Mouse (Mus musculus) bone marrow, adult 2 months (tissue): Measurements from ENCODE around the gene Uqcc1. TPM values are rescaled to one million over a fixed set of nuclear protein-coding genes. Genes with fewer than 3 reads are reported as not detected.
"Not testable (repeated sequence)": the region's sequence is repeated elsewhere in the genome, so short reads cannot be mapped to it uniquely, and the experiment has no call there.

Experiments used
- H3K27ac ChIP-seq: fragments of 200-500 bp; 2 replicates; pipeline ENCODE4 v1.5.1; 2012; ENCODE audit warnings: low read depth, mild to moderate bottlenecking, control low read depth, inconsistent platforms, low read length; ENCODE audit not compliant: control insufficient read depth, poor library complexity, insufficient read depth
- H3K4me1 ChIP-seq: fragments of 200-500 bp; 2 replicates; pipeline ENCODE4 v1.6.1; 2011; ENCODE audit warnings: low read length; ENCODE audit not compliant: control insufficient read depth, insufficient read depth
- H3K4me3 ChIP-seq: fragments of 200-500 bp; replicated peaks from 2 replicates; pipeline ENCODE3; 2011; ENCODE audit warnings: mild to moderate bottlenecking, low read depth, low read length, control low read depth; ENCODE audit not compliant: control insufficient read depth
- CTCF ChIP-seq: fragments of 200-500 bp; IDR thresholded peaks from 2 replicates; pipeline ENCODE4 v1.5.1; 2011; ENCODE audit warnings: low read length, control low read depth; ENCODE audit not compliant: control insufficient read depth, insufficient read depth
- POLR2A ChIP-seq: fragments of 200-500 bp; IDR thresholded peaks from 2 replicates; pipeline ENCODE4 v1.6.1; 2011; ENCODE audit warnings: low read depth, mild to moderate bottlenecking, control low read depth, low read length, borderline replicate concordance; ENCODE audit not compliant: control insufficient read depth
- WGBS: fragments of 180-500 bp; shearing (Covaris S2); methylation state at CpG from one replicate; pipeline ENCODE4 v1.1.7; 2018; 5-methylcytosine and 5-hydroxymethylcytosine counted together
- polyA plus RNA-seq: library from polyadenylated mRNA; stranded (reverse); fragments of >200 nt; gene quantifications from 2 replicates; pipeline ENCODE4 v1.2.4, GENCODE M21; 2011; ENCODE audit warnings: low replicate concordance; ENCODE audit not compliant: missing spikeins, insufficient read depth, insufficient read length

The Uqcc1 gene
- polyA plus RNA-seq, 1 experiment: 14.9 TPM

DNA sequence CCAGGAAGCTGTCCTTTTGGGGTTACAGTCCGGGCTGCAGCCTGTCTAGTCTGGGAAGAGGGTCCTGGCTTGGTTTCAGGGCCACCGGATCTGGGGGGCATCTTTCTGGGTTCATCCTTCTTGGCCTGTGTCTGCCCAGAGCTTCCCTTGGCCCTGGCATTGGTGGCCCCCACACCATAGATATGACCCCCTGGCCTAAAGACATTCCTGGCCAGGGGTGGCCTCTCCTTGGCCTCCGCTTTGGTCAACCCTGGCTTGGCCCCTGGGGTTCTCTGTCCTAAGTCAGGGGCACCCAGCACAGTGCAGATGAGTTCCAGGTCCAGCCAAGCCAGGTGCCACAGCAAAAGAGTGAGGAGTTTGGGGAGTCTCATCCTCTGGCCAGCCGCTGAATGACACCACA lies 14.6 kb upstream of the Uqcc1 start:
- Histone ChIP-seq H3K27ac (no peak overlapping the region), H3K4me3 (no peak overlapping the region), H3K4me1 (no peaks in the 10 kb centered on the region; the same call in 1 of the 2 replicates)
- WGBS: 84% methylated on average over 4 of the region's 4 CpGs
- no peak for TF ChIP-seq POLR2A
- no peak for TF ChIP-seq CTCF

DNA sequence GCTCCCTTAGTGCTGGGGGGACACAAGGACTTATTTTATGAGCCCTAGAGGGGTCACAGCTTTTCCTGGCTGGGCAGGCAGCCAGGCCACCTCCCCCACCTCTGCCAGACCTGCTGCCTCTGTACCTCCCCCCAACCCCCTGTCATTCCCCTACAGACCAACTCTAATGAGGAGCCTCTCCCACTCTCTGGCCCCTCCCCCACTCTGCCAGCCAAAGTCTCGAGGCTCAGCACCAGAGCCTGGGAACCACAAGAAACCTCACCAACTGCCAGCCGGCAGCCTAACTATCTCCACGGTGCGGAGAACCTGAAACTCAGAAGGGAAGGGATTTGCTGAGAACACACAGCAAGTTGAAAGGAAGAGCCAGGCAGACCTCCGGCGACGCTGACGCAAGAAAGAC lies 13.4 kb upstream of the Uqcc1 start:
- no peak overlapping the region for H3K27ac ChIP-seq
- WGBS: 40% methylated on average over 8 of the region's 8 CpGs
- H3K4me3 ChIP-seq: no peak overlapping the region
- H3K4me1 ChIP-seq: no peaks in the 10 kb centered on the region; the same call in 1 of the 2 replicates
- TF ChIP-seq CTCF: no peak
- TF ChIP-seq POLR2A: no peak

DNA sequence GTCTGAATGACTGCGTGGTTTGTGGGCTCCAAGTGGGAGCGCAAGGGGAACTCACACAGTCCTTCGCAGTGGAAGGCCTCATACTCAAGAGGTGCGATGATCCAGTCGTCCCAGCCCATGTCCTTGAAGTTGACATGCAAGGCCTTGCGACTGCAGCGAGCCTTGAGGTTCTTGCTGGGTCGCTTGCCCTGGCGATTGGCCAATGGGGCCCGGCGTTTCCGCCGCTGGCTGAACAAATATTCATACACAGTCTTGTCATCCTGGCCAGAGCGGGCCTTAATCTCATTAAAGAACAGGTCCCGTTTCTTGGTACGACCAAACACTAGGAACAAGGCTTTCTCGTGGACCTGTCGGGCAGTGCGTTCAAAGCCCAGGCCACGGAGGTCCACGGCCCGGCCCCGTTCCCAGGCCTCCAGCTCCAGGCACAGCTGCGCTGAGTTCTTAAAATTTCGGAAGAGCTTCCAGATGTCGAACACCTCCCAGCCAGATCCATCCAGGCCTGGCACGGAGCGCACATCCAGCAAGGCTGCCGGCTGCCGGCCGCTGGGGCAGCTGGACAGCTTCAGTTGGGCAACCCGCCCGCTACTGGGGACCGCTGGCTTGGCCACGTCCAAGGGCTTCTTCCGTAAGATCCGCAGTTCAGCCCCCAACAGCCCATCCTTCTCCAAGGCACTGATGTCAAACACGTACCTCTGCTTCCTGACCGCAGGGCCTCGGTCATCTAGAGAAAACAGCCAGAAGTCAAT lies 11.8 kb upstream of the Uqcc1 start:
- WGBS: 89% methylated on average over 40 of the region's 40 CpGs
- Histone ChIP-seq H3K4me3 (no peak overlapping the region), H3K4me1 (no peaks in the 10 kb centered on the region), H3K27ac (no peak overlapping the region)
- no peak for TF ChIP-seq CTCF
- TF ChIP-seq POLR2A: no peak

DNA sequence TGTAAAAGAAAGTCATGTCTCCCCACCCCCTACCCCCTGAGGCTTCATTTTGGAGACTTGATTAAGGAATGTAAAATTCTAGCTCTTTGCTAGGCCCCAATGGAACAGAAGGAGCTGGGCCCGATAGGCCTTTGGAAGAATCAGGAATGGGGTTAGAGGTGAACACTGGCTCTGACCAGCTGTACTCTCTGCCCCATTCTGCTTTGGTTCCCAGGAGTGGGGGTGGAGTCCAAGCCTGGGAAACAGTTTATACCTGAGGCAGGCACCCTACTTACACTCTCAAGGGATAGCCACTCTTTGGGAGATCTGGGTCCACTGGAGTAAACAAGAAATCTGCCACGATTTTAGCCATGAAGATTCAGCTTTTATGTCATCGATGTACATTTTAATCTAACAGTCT lies 10.6 kb upstream of the Uqcc1 start, which contains the start of gene Gm15557:
Gene Gm15557 (plus strand): TSS at position 48 of the 400 bp plus-strand sequence.
- WGBS: 91% methylated on average over 3 of the region's 3 CpGs
- Histone ChIP-seq H3K27ac (no peak within 1 kb of the TSS), H3K4me3 (no peak within 1 kb of the TSS), H3K4me1 (no peaks in the 10 kb centered on the region)
- no peak for TF ChIP-seq CTCF
- TF ChIP-seq POLR2A: no peak

DNA sequence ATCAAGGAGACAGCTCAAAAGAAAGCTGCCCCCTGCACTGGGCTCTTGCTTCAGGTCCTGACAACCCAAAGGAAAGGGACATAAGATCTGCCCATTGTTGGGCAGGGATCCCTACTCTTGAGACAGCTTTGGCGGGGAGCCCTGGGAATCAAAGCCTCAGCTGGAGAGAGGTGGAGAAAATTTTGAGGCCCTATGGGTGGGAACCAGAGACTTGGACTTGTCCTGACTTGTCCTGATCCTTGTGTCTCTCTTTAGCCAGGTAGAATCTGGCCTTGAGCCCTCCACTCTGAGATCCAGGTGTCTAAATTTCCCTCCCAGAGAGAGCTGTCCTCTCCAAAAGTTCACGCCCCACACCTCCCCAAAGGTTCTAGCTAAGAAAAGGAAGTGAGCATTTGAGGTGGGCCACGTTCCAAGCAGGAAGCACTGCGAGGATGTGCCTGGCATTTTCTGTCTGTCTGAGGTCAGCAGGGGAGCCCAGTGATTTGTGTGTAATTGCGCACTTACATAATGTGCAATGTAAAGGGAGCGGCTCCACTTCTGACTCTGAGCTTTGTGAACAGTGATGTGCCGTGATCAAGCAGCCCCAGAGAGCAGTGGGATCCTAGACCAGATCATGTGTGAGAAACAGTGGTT lies 9.9 kb upstream of the Uqcc1 start:
- WGBS: 19% methylated on average over 7 of the region's 7 CpGs
- no peaks in the 10 kb centered on the region for H3K4me1 ChIP-seq
- H3K4me3 ChIP-seq: no peak overlapping the region
- H3K27ac ChIP-seq: no peak overlapping the region
- no peak for TF ChIP-seq POLR2A
- TF ChIP-seq CTCF: no peak

DNA sequence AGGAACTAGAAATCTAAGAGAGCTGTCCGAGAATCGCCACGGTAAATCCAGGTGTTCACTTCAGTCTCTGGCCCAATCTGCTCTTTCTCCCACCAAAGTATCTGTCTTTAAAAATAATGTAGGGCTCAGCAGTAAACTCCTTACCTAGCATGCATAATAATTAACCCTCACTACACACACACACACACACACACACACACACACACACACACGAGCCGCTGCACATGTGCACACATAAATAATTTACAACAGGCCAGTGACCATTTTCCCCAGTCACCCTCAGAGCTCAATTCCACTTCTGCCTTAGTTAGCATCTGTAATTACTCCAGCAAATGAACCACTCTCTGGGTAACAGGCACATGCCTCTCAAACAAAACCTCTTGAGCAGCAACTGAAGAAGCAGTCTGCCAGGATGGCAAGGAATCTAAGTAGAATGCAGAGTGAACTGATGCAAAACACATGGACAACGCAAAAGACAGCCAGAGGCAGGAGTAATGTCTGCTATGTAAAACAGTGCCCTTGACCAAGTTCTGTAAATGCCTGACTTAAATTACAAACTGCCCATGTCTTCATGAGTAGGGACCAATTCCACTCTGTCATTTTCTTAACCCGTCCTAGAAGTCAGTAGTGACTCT lies 1.3 kb downstream of the Uqcc1 start:
- 59% methylated on average over 7 of the region's 7 CpGs for WGBS
- H3K4me1 ChIP-seq: peaks cover 2% of the 10 kb centered on the region
- H3K4me3 ChIP-seq: no peak overlapping the region
- no peak for TF ChIP-seq POLR2A
- no peak for TF ChIP-seq CTCF
- H3K27ac ChIP-seq: no peak overlapping the region

DNA sequence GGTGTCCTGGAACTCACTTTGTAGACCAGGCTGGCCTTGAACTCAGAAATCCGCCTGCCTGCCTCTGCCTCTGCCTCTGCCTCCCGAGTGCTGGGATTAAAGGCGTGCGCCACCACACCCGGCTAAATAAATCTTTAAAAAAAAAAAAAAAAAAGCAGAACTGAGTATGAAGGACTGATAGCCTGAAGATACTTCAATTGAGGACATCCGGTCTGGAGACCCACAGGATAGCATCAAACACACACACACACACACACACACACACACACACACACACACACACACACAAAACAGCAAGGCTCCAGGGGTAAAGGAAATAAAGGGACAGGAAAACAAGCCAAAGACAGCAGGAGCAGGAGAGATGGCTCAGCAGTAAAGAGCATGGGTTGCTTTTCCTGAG lies 4.9 kb downstream of the Uqcc1 start:
- H3K27ac ChIP-seq, H3K4me3 ChIP-seq, H3K4me1 ChIP-seq: not testable (repeated sequence)
- 63% methylated on average over 6 of the region's 6 CpGs for WGBS

DNA sequence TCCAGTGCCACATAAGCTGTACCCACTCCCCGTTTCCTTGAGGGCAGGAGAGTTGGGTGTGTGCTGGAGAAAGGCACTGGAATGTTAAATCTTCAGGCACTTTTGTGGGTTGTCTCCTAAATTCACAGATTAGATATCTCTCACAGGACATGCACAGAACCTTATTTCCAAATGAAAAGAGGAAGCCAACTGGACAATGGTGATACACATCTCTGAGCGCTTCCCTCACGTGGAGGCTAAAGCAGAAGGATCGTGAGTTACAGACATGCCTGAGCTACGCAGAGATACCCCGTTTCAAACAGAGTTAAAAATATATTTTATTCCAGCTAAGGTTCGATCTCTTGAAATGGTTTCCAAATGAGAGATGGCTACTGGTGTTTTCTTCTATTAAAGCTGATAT lies 7.0 kb downstream of the Uqcc1 start:
- Histone ChIP-seq H3K4me3 (no peak overlapping the region), H3K27ac (no peak overlapping the region), H3K4me1 (no peaks in the 10 kb centered on the region; the same call in 1 of the 2 replicates)
- WGBS: 55% methylated on average over 7 of the region's 7 CpGs
- TF ChIP-seq CTCF (no peak), POLR2A (no peak)
